Mouse (Mus musculus) kidney, adult 2 months (tissue): ENCODE measurements at regions not wholly inside any gene's neighbourhood (a gene's known extent, or its start where the extent isn't known, plus 50 kb on each side); places are given as distances from the start of the nearest gene placed in this dataset.
"Not testable (repeated sequence)": the region's sequence is repeated elsewhere in the genome, so short reads cannot be mapped to it uniquely, and the experiment has no call there.

Experiments
- CTCF ChIP-seq: fragments of 200-500 bp; conservative IDR thresholded peaks from 2 replicates; pipeline ENCODE4 v1.5.1; 2011; ENCODE audit warnings: low read depth, mild to moderate bottlenecking, control low read depth, low read length, moderate library complexity, mixed read lengths; ENCODE audit not compliant: insufficient read depth, insufficient read length
- POLR2A ChIP-seq: fragments of 200-500 bp; IDR thresholded peaks from one replicate; pipeline ENCODE4 v1.6.1; 2011; ENCODE audit warnings: low read depth, low read length, control low read depth

- TF ChIP-seq POLR2A, CTCF: not testable (repeated sequence)
These were observed 189.0 kb upstream of the Gm5538 start for GRCm38 (mm10) chr3:59540547-59540946.
